Mouse (Mus musculus): ENCODE measurements around the gene Klhl8. TPM values are rescaled to one million over a fixed set of nuclear protein-coding genes. Genes with fewer than 3 reads are reported as not detected.
"Not testable (repeated sequence)": the region's sequence is repeated elsewhere in the genome, so short reads cannot be mapped to it uniquely, and the experiment has no call there.

The Klhl8 gene
- 10 to 100 TPM; 19.6 to 19.9 TPM for total RNA-seq (2021)
- long read RNA-seq, experiment 1, transcript Klhl8-201 (10 exons, 3,193 nt): major isoform, 30 of 55 reads
- long read RNA-seq, experiment 1, partial matches to known transcripts: 6 of 55 reads
- long read RNA-seq, experiment 1, other reads (novel, unspliced or antisense): 19 of 55 reads
- long read RNA-seq, experiment 2, transcript Klhl8-201 (10 exons, 3,193 nt): major isoform, 26 of 48 reads
- long read RNA-seq, experiment 2, partial matches to known transcripts: 4 of 48 reads
- long read RNA-seq, experiment 2, other reads (novel, unspliced or antisense): 18 of 48 reads

DNA sequence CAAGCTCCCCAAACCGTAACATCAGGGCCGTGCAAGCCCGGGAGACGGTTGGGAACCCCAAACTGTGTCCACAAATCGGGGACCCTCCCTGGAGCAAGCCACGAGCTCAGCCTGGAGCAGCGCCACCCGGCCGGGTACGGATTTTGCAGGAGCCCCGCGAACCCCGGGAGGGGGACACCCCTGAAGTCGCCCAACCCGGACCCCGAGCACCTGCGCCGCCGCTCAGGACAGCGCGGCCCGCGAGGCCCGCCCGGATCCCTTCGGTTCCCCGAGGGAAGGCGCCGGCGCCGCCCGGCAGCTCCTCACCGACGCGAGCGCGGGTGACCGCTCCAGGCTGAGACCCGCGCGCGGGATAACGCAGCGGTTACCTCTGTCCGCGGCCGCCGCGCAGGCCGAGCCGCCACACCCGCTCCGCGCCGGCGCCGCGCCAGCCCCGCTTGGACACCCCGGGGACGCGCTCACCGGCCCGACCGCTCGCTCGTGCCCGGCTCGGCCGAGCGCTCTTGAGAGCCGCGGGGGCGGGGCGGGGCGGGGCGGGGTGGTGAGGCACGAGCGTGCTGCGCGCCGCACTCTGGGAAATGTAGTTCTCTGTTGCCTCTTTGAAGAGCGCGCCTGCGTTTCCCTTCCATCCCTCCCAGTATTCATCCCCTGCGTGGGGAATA lies at the start of gene Klhl8:
Gene Klhl8, minus strand, starts transcription at position 512 of the 662 bp plus-strand sequence.
- peak; percentile 74 to 87 for DNase-seq (ENCODE audit: low spot score in 2 of 2)

DNA sequence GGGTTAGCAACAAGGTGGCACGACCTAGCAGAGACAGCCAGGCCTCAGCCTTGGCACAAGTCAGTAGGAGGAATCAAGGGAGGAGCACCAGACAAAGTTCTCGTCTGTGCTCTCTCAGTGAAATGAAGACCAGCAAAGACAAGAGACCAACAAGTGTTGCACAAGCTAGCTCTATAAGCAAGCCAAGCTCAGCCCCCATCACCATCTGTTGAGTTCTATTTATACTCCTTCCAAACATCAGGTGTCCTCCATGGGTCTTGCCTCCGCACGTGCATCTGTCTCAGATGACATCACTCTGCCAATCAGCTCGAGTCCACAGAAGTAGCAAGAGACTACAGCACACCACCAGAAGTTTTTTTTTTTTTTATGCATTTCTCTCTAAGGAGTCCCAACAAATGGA lies 43.6 kb upstream of the Klhl8 start:
- DNase-seq (ENCODE audit: low spot score in 2 of 2): no peak

DNA sequence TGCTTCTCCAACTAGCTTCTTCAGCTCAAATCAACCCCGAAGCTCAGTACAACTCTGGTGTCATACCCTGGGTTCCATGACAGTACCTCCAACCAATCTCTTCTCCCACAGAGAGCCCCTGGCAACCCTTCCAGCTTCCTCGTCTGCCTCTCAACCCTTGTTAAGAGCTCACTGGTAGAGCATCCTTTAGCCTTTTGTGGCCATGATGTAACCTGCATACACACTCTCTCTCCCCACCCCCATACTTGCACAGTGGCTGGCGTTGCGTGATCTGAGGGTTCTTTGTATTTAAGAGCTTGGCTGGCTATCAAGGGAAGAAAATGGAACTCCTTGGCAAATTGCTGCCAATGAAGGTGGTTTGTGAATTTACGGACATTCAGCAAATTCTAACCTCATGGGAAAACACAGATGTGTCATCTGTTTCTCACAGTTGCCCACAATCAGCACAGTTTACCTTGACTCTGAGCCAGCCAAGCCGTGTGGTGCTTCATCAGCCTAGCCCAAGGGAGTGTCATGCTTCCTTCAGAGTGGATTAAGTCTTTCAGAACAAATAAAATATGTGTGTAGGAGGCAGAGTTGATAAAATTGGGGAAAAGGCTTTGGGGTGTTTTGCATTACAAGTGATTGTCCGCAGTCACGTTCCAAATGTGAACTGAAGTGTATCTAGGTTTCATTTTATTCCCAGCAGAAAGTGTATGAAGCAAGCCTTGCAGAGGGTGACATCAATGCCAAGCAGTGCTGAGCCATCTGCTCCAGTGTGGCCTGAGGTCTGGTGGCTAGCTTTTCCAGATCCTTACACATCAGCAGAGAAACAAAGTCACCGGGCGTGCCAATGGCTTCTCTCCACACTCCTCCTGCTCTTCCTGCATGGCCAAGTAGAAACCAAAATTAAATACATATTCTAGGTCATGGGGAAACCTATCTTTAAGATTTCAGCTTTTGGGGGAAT lies 42.4 kb upstream of the Klhl8 start:
- DNase-seq (ENCODE audit: low spot score in 2 of 2): no peak

DNA sequence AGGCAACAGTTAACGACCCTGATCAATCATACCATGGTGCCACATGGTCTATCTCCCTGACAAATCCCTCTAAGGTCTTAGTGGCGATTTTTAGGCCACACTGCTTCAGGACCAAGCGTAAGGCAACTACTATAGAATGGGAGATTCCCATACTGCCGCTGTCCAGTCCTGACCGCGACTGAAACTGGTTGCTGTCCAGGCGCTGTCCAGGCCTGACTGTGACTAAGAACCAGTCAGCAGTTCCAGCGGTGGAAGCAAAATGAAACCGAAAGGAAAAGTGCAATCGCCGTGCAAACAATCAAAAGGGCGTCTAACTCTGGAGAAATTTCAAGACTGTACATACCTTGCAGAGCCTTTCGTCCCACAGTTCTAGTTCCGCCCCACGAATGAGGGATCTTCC lies 39.1 kb upstream of the Klhl8 start:
- DNase-seq (ENCODE audit: low spot score in 2 of 2): not testable (repeated sequence)

DNA sequence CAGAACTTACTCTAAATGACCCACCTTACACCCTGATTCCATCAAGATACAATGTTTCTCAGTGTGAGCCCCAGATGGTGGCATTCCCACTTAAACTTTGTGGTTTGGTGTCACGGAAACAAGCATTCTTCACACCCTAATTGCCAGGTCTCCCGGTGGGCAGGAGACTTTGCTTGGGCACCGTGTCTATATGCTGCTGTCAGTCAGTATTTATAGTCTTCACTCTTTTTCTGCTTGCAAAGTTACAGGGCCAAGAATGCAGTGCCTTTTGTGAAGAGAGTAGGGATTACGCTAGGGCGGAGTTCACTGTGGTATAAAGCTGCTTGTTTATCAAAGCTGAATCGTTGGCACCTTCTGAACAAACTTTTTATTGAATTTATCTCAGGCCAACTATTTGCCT lies 32.1 kb upstream of the Klhl8 start:
- no peak for DNase-seq (ENCODE audit: low spot score in 2 of 2)

DNA sequence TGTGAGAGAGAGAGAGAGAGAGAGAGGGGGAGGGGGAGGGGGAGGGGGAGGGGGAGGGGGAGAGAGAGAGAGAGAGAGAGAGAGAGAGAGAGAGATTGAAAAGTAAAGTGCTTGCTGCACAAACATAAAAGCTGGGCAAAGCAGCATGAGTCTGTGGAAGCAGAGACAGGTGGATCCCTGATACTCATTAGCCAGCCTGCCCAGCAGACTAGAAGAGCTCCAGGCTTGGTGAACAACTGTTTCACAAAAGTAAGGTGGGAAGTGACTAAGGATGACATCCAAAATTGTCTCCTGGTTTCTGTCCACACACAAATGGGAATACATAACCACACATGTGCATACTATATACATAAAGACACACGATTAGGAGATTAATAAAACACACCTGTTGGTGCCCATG lies 28.8 kb upstream of the Klhl8 start:
- no peak for DNase-seq (ENCODE audit: low spot score in 2 of 2)

DNA sequence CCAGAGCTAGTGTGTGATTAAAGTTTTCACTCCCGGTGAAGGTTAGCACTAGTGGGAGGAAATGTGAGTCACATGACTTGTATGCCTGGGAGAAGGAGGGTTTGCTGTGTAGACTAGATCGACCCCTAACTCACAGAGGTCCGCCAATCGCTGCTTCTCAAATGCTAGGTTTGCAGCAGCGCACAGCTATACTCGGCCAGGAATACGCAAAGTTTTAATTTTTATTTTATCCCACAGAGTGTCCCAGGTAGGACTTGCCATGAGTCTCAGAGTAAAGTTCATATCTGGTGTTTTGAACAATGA lies 28.2 kb upstream of the Klhl8 start:
- no peak for DNase-seq (ENCODE audit: low spot score in 2 of 2)

DNA sequence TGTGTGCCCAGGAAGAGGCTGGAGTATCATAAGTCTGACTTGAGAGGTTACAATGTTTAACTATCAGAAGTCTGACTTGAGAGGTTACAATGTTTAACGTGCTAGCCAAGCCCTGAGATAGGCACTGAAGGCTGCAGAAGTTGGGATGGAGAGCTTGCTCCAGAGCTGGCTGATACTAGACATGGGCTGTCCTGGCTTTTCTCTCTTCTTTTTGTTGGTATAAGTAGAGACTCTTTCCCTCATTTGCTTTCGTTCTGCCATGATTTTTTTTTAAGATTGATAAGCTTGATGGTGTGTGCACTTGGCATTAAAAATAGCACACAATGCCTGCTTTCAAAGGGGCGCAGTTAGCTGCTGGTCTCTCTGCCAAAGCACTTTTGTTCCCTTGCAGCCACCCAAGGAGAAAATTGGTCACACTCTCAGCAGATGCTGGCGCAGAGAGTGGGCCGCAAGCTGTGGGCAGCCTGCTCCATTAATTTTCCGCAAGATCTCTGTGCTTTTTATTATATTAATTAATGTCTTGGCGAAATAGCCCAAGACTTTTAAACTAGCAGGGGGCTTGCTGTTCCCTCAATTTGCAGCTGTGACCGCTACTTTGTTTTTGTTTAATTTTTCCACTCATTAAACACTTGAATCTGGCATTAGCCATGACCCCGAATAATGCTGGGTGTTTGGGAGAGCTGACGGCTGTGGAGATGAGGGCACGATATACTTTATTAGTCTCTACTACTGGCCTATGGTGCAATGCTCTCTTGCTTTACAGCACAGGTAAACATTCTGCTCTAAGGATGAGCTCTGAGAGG lies 27.7 kb upstream of the Klhl8 start:
- no peak for DNase-seq (ENCODE audit: low spot score in 2 of 2)

DNA sequence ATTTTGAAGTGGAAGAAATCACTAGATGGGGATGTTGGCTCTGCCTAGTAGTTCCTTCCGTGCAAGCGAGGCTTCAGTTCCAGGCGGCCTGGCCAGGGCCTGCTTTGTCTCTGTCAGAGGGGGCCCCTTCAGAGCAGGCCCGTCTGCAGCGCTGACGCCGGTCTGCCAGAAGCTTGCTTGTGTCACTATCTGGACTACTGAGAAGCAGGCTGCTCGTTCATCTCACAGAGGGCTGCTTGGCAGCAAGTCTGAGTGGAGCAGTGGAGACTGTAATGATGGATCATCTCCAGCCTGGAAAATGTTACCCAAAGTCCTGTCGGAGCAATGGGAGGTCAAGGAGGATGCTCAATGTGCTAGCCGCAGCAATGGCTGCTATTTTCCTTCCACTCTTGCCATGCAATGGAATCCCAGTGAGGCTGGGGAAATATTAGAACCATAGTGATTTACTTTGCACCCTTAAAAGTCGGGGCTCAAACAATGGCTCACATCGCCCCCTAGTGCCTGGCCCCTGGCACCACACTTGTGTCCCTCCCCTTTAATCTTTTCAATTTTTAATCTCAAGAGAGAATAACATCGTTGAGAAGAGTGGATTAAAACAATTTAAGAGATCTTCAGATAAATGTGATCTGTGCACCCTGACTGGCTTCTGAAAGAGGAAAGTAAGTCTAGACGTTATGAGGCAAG lies 26.0 kb upstream of the Klhl8 start:
- no peak for DNase-seq (ENCODE audit: low spot score in 2 of 2)

DNA sequence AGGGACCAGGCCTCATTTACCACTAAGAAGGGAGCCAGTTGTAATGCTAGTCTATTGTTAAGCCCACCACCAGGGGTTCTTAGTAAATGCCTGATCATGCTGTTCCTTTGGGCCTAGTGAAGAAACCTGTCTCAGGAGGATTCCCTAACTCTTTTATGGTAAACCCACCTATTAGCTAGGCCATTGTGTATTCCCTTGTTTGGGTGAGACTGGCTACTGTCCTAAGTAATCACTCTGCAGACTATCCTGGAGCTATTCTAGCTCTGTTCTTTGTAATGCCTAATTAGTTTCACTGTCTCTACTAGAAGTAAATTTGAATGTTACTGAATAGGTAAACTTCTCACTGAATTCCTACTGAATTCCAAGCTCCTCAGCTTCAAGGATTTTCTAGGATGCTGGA lies 20.9 kb upstream of the Klhl8 start:
- not testable (repeated sequence) for DNase-seq (ENCODE audit: low spot score in 2 of 2)

DNA sequence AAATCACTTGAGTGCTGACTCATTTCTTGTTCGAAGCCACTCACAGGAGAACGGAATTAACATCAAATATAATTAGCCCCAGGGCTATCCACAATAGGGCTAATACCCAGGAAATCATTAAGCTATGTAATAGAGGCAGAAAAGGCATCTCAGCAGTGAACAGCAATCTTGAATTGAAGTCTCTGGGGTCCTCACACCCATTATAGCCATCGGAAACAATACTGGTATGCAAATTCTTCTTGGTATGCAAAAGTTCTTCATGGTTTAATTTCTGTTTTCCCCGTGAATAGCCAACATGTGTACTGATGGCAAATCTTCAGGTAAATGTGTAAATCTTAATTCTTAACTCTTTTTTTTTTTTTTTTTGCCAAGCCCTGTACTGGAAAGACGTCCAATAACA lies 19.5 kb upstream of the Klhl8 start:
- no peak for DNase-seq (ENCODE audit: low spot score in 2 of 2)

DNA sequence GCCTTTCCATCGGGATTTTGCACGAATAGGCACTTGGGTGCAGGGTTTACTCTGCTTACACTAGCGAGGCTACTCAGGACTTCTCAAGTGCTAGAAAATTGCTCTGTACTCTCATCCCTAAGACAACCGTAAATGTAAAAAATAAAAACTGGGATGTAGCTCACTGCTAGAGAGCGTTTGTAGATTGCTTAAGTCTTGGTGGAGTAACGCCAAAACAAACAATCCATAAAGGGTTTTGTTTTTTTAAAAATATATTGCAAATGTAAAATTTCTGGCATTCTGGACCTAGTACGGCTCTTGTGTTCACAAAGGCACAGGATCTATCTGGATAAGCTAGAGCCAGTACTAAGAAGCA lies 17.1 kb upstream of the Klhl8 start:
- DNase-seq (ENCODE audit: low spot score in 2 of 2): no peak

DNA sequence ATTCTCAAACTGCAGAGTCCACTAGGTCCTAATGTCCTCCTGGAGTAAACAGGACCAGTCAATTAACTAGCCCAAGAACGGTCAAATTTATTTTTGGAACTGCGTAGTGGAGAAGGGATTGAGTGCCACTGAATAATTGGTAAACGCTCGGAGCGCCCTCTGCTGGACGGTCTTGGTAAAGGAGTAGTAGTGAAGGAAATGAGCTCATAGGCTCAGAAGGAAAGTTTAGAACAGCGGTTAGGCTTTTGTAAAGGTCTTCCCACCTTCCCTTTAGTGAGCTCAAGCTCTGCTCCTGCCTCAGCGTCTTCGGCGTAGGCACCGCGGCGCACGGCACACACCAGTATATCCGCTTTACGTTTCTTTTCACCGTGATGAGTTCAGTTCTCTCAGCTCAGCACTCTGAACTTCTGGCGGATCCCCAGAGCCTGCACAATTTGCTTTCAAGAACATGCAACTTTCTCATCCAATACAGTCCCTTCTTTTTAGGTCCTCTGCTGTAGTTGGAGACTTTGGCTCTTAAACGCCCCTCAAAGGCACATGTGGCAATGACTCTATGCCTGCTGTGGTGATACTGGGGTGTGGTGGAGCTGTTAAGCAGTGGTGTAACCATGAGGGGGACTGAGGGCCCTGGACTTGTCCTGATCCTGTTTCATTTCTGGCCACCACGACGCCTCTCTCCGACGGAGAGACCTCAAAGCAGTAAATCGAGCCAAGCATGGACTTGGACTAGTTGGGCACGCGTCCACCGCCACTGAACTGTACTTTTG lies 16.6 kb upstream of the Klhl8 start:
- DNase-seq (ENCODE audit: low spot score in 2 of 2): peak; percentile 91 to 93

DNA sequence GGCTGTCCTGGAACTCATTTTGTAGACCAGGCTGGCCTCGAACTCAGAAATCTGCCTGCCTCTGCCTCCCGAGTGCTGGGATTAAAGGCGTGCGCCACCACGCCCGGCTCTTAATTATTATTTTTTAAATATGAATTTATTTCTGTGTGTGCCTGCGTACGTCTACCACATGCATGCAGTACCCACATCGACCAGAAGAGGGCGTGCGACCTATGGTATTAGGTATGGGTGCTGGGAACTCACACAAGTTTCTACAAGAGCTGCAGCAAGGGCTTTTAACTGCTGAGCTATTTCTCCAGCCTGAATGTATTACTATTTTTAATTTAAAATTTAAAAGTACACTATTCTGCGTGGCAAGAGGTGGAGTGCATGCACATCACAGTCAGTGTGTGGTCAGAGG lies 15.3 kb upstream of the Klhl8 start:
- DNase-seq (ENCODE audit: low spot score in 2 of 2): no peak

DNA sequence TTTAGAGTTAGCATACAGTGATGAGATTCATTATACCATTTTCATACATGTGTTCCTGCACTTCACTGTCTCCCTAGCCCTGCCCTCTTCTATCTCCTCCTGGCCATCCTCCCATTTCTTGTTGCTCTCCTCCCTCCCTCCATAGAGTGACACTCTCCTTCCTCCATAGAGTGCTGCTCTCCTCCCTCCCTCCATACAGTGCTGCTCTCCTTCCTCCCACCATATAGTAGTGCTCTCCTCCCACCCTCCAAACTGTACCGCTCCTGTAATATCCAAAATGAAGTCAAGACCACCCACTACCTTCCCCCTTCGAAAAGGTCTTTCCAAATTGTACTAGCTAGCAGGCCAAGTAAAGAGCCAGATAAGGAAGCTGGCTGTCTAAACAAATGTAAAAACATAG lies 12.7 kb upstream of the Klhl8 start:
- no peak for DNase-seq (ENCODE audit: low spot score in 2 of 2)

DNA sequence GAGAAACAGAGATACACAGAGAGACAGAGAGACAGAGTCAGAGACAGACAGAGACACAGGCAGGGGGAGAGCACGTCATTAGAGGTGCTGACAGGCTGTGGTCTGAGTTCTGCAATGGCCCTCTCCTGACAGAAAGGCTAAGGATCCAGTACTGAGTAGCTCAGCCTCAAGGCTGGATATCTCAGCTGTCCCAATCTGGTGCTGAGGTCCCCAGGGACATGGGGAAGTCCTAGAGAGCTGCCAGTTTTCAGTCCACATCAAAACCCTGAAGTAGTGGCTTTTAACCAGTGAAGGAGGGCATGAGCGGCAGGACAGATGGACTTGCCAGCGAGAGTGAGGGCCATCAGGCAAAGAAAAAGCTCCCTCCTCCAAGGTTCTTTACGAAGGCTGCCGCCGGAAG lies 12.0 kb upstream of the Klhl8 start:
- no peak for DNase-seq (ENCODE audit: low spot score in 2 of 2)

DNA sequence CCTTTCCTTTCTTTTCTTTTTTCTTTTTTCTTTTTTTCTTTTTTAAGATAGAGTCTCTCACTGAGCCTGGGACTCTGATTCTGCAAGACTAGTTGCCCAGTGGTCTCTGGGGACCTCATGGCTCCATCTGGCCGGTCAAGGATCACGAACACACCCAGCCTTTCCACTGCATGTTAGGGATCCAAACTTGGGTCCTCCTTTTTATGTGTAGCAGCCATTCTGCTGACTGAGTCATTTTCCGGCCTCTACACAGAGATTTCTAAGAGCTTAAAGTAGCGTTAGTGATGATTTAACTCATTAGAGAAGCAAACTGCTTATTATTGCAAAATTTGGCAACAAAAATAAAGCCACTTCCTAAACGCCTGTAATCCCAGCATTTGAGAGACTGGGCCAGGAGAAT lies 11.4 kb upstream of the Klhl8 start:
- DNase-seq (ENCODE audit: low spot score in 2 of 2): no peak

DNA sequence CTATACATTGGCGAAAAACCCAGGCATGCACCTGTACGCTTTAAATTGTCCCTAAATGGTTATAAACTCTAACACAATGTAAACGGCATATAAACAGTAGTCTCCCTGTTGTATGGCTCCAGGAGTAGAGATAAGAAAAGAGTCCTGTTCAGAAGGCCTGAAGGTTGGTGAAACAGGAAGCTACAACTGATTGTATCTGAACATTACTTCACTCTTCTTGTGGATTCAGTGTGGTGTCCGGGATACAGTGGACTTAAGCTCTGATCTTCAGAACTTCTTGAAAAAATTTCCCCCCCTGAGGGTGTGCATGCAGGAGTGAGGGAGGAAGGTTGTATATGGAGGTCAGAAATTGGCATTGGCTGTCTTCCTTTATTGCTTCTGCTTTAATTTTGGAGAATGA lies 8.4 kb upstream of the Klhl8 start:
- DNase-seq (ENCODE audit: low spot score in 2 of 2): no peak

DNA sequence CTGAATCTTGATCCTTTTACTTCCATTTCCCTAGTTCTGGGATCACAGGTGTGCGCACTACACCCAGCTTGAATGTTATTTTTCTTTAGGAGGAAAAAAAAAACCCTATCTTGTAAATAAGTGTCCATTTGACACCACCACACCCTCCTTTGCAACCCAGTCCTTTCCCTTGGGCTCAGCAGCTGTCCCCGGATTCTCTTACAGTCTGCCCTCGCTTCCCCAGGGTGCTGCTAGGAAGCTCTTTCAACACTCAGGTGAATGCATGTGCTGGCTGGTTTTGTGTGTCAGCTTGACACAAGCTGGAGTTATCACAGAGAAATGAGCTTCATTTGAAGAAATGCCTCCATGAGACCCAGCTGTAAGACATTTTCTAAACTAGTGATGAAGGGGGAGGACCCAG lies 7.2 kb upstream of the Klhl8 start:
- no peak for DNase-seq (ENCODE audit: low spot score in 2 of 2)

DNA sequence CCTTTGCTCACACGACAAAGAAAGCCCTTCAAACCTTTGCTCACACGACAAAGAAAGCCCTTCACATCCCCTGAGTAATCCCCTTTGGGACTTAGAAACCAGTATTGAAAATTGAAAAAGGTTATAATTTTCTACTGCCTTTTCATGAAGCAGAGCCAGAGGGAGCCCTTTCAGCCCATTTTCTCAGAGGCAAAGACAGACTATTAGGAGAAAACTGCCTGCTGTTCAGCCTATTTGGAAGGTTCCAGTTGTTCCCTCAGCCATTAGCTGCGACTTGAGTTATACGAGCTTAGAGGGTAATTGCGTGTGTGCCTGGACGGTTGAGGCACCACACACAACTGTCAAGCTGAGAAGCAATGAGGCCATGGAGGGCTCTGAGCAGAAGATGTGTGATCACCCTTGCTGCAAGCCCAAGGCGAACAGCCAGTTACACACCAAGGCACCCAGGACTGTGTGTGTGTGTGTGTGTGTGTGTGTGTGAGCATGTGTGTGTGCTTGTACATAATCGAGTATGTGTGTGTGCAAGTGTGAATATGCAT lies 6.4 kb upstream of the Klhl8 start:
- DNase-seq (ENCODE audit: low spot score in 2 of 2): no peak

All from gastrocnemius, postnatal 4 days (tissue).